21 mouse cellular contexts compared by ENCODE assay signal in genomic region chr12:17350106-17350505, GRCm38 (mm10). TPM values are rescaled to one million over a fixed set of nuclear protein-coding genes. Genes with fewer than 3 reads are reported as not detected.
A peak's percentile ranks its signal among the peaks of the same experiment; 100 is the strongest.
DNase-seq lines count a peak whose midpoint lies in the region; ATAC-seq and TF ChIP-seq lines count a peak whose summit lies in the region.
"Had no signal": no experiment of that assay in that cellular context is flagged by ENCODE, and none has a peak within 500 bp of the region (broad histone marks: within the 10 kb centered on the region; RNA-seq: fewer than 3 reads in every experiment).

No protein-coding gene starts in this region.

- no peak overlapping the region for H3ac ChIP-seq in myocyte (ENCODE audit: control insufficient read depth, insufficient read length)

- no peak overlapping the region for H3K4me2 ChIP-seq in intestine, postnatal 0 days (replicated peaks; ENCODE audit: low read depth)
- no peak overlapping the region for H3K4me2 ChIP-seq in intestine, embryonic 16.5 days (ENCODE audit: low read depth, low read length)
- no peak overlapping the region for H3K4me2 ChIP-seq in midbrain, embryonic 14.5 days (ENCODE audit: low read length)
- no peak overlapping the region for H3K4me2 ChIP-seq in midbrain, embryonic 13.5 days (replicated peaks)
- no peak overlapping the region for H3K4me2 ChIP-seq in myocyte (ENCODE audit: low read depth)

- no peak for TF ChIP-seq POLR2A in MEL (IDR thresholded peaks at IDR 0.05; ENCODE audit: control insufficient read depth in 1 of 2, insufficient read depth in 1 of 2, low read depth in 1 of 2, low read length in 2 of 2, poor library complexity in 1 of 2)
- TF ChIP-seq POLR2A in myocyte (IDR thresholded peaks at IDR 0.05; ENCODE audit: insufficient read length, low read depth), result no peak

- H3K9ac ChIP-seq in intestine, postnatal 0 days (ENCODE audit: low read depth, low read length), result no peak overlapping the region
- H3K9ac ChIP-seq in intestine, embryonic 16.5 days (ENCODE audit: low read depth, low read length), result no peak overlapping the region
- no peak overlapping the region for H3K9ac ChIP-seq in midbrain, embryonic 14.5 days (replicated peaks; ENCODE audit: low read length)
- H3K9ac ChIP-seq in midbrain, embryonic 13.5 days (replicated peaks), result no peak overlapping the region
- no peak overlapping the region for H3K9ac ChIP-seq in MEL (ENCODE audit: control insufficient read depth, low read depth, low read length, poor library complexity, severe bottlenecking)
- H3K9ac ChIP-seq: heart, embryonic 15.5 days; limb, embryonic 12.5 days; lung, embryonic 15.5 days had no signal

- no peak overlapping the region for H3K27ac ChIP-seq in intestine, postnatal 0 days (ENCODE audit: low read depth, low read length)
- no peak overlapping the region for H3K27ac ChIP-seq in intestine, embryonic 16.5 days (ENCODE audit: low read length)
- no peak overlapping the region for H3K27ac ChIP-seq in midbrain, embryonic 14.5 days (replicated peaks; ENCODE audit: low read depth, low read length)
- H3K27ac ChIP-seq in midbrain, embryonic 13.5 days, result no peak overlapping the region
- H3K27ac ChIP-seq in MEL (ENCODE audit: control insufficient read depth, low read depth, low read length), result no peak overlapping the region
- H3K27ac ChIP-seq: heart, embryonic 15.5 days; limb, embryonic 12.5 days; lung, embryonic 15.5 days had no signal

- peak; percentile 31; the same call in 1 of the 2 replicates for TF ChIP-seq CTCF in intestine, postnatal 0 days (IDR thresholded peaks at IDR 0.05; ENCODE audit: low read depth)
- peak in 2 of 3 experiments; percentile 19 to 29; a peak in 2 of 6 replicates for TF ChIP-seq CTCF in MEL (IDR thresholded peaks at IDR 0.05 in 2 of 3, conservative IDR thresholded peaks at IDR 0.05 in 1 of 3; ENCODE audit: control insufficient read depth in 1 of 3, insufficient read depth in 1 of 3, low read depth in 2 of 3, low read length in 3 of 3, poor library complexity in 1 of 3, severe bottlenecking in 1 of 3)

- DNase-seq in midbrain, embryonic 14.5 days, result peak; percentile 7
- DNase-seq in MEL (ENCODE audit: low read depth, low spot score), result peak; percentile 35
- DNase-seq in adrenal gland, postnatal 36 days, result no peak
- DNase-seq: adrenal gland, postnatal 10 days; cerebellum, adult 11-12 months; cerebellum, postnatal 36 days; kidney, postnatal 10 days; right cerebral cortex, postnatal 25 days; thymus, postnatal 25 days had no signal

- no peak for TF ChIP-seq RAD21 in MEL (IDR thresholded peaks at IDR 0.05; ENCODE audit: low read depth, low read length)

- H3K79me2 ChIP-seq in MEL (ENCODE audit: control insufficient read depth, insufficient read depth, low read length, poor library complexity), result peaks cover 27% of the 10 kb centered on the region
- H3K79me2 ChIP-seq in myocyte (ENCODE audit: control insufficient read depth, insufficient read depth), result peaks cover 24% of the 10 kb centered on the region

- peaks cover 23% of the 10 kb centered on the region for H3K36me3 ChIP-seq in intestine, postnatal 0 days (ENCODE audit: control insufficient read depth, insufficient read depth)
- H3K36me3 ChIP-seq in intestine, embryonic 16.5 days (ENCODE audit: control insufficient read depth, insufficient read depth, low read length), result no peaks in the 10 kb centered on the region
- peaks cover 43% of the 10 kb centered on the region for H3K36me3 ChIP-seq in midbrain, embryonic 14.5 days (ENCODE audit: control insufficient read depth, insufficient read depth, low read length)
- H3K36me3 ChIP-seq in midbrain, embryonic 13.5 days, result peaks cover 44% of the 10 kb centered on the region
- H3K36me3 ChIP-seq in MEL (ENCODE audit: control insufficient read depth in 1 of 2, insufficient read depth in 2 of 2, low read length in 2 of 2), result peaks cover 0 to 13% of the 10 kb centered on the region in 2 experiments; a peak in 2 of 4 replicates
- peaks cover 16% of the 10 kb centered on the region for H3K36me3 ChIP-seq in myocyte (ENCODE audit: control insufficient read depth, insufficient read depth)

- H3K27me3 ChIP-seq in intestine, postnatal 0 days (replicated peaks; ENCODE audit: control insufficient read depth, insufficient read depth, low read length), result no peaks in the 10 kb centered on the region
- H3K27me3 ChIP-seq in intestine, embryonic 16.5 days (replicated peaks; ENCODE audit: control insufficient read depth, insufficient read depth, low read length), result no peaks in the 10 kb centered on the region
- no peaks in the 10 kb centered on the region for H3K27me3 ChIP-seq in midbrain, embryonic 14.5 days (ENCODE audit: control insufficient read depth, insufficient read depth, low read length)
- H3K27me3 ChIP-seq in midbrain, embryonic 13.5 days, result no peaks in the 10 kb centered on the region
- H3K27me3 ChIP-seq in MEL (ENCODE audit: control insufficient read depth in 1 of 2, insufficient read depth in 2 of 2, low read length in 2 of 2), result no peaks in the 10 kb centered on the region
- no peaks in the 10 kb centered on the region for H3K27me3 ChIP-seq in myocyte (ENCODE audit: control insufficient read depth, insufficient read depth, insufficient read length)
- H3K27me3 ChIP-seq: heart, embryonic 15.5 days; limb, embryonic 12.5 days; lung, embryonic 15.5 days; megakaryocyte, embryonic 14.5 days had no signal

- no peak for TF ChIP-seq EP300 in MEL (IDR thresholded peaks at IDR 0.05; ENCODE audit: low read depth in 1 of 2, low read length in 2 of 2)

- no peaks in the 10 kb centered on the region for H3K9me3 ChIP-seq in intestine, postnatal 0 days (ENCODE audit: control insufficient read depth)
- H3K9me3 ChIP-seq in intestine, embryonic 16.5 days (ENCODE audit: control insufficient read depth, low read length), result no peaks in the 10 kb centered on the region
- H3K9me3 ChIP-seq in midbrain, embryonic 14.5 days (ENCODE audit: control insufficient read depth, low read length), result no peaks in the 10 kb centered on the region
- H3K9me3 ChIP-seq in midbrain, embryonic 13.5 days, result no peaks in the 10 kb centered on the region
- H3K9me3 ChIP-seq in MEL (replicated peaks; ENCODE audit: insufficient read depth, low read length), result no peaks in the 10 kb centered on the region
- H3K9me3 ChIP-seq: heart, embryonic 15.5 days; limb, embryonic 12.5 days; lung, embryonic 15.5 days; megakaryocyte, embryonic 14.5 days had no signal

- H3K4me1 ChIP-seq in intestine, postnatal 0 days (replicated peaks; ENCODE audit: control insufficient read depth, insufficient read depth, low read length), result no peaks in the 10 kb centered on the region; the same call in 1 of the 2 replicates
- peaks cover 12% of the 10 kb centered on the region for H3K4me1 ChIP-seq in intestine, embryonic 16.5 days (ENCODE audit: control insufficient read depth, insufficient read depth, low read length)
- H3K4me1 ChIP-seq in midbrain, embryonic 14.5 days (ENCODE audit: control insufficient read depth, insufficient read depth, low read length), result peaks cover 11% of the 10 kb centered on the region
- H3K4me1 ChIP-seq in midbrain, embryonic 13.5 days (replicated peaks), result peaks cover 17% of the 10 kb centered on the region
- H3K4me1 ChIP-seq in MEL (ENCODE audit: control insufficient read depth in 1 of 2, insufficient read depth in 2 of 2, low read length in 2 of 2), result peaks cover 3 to 10% of the 10 kb centered on the region in 2 experiments; a peak in 3 of 4 replicates

- no peak for ATAC-seq in intestine, postnatal 0 days
- no peak for ATAC-seq in intestine, embryonic 16.5 days
- no peak for ATAC-seq in midbrain, embryonic 14.5 days (ENCODE audit: low FRiP score, low TSS enrichment)
- ATAC-seq in midbrain, embryonic 13.5 days, result no peak
- no peak for ATAC-seq in megakaryocyte, adult 5-6 weeks (ENCODE audit: poor library complexity, severe bottlenecking)
- ATAC-seq: CD4-positive, CD25-positive, alpha-beta regulatory T cell, adult 4 months; forebrain, embryonic 14.5 days had no signal

- H3K4me3 ChIP-seq in intestine, postnatal 0 days (ENCODE audit: low read depth, low read length), result no peak overlapping the region
- H3K4me3 ChIP-seq in intestine, embryonic 16.5 days (ENCODE audit: low read length), result no peak overlapping the region
- H3K4me3 ChIP-seq in midbrain, embryonic 14.5 days (replicated peaks; ENCODE audit: low read depth, low read length), result no peak overlapping the region
- no peak overlapping the region for H3K4me3 ChIP-seq in midbrain, embryonic 13.5 days (replicated peaks)
- H3K4me3 ChIP-seq in MEL (ENCODE audit: control insufficient read depth in 1 of 2, insufficient read depth in 1 of 2, low read depth in 2 of 2, low read length in 2 of 2) (no peak overlapping the region), myocyte (peak overlapping the region; percentile 94)
- H3K4me3 ChIP-seq: limb, embryonic 12.5 days had no signal

TF ChIP-seq in myocyte, 11 proteins besides CTCF, POLR2A, EP300 and RAD21 (continues in another document):
- TF ChIP-seq REST (IDR thresholded peaks at IDR 0.05; ENCODE audit: insufficient read depth, insufficient read length) (no peak), CEBPB (IDR thresholded peaks at IDR 0.05; ENCODE audit: insufficient read depth, poor library complexity, severe bottlenecking) (no peak)

RNA-seq across cellular contexts. Expression of gene Nol10, which starts 1.8 kb away (rescaled TPM):
- 5.2 and 5.3 TPM in 2 replicates for polyA plus RNA-seq in intestine, postnatal 0 days (2015; fragmentation: Nextera tagmentation; extraction: Ambion mirVana)
- 13.3 and 14.5 TPM in 2 replicates for polyA plus RNA-seq in intestine, embryonic 16.5 days (2015; fragmentation: Nextera tagmentation; extraction: Ambion mirVana)
- polyA plus RNA-seq in midbrain, embryonic 14.5 days (2014; fragmentation: Nextera tagmentation; extraction: Ambion mirVana), result 16.6 and 21.7 TPM in 2 replicates
- 24.5 and 24.6 TPM in 2 replicates for polyA plus RNA-seq in midbrain, embryonic 13.5 days (2015; fragmentation: Nextera tagmentation; extraction: Ambion mirVana)
- total RNA-seq in MEL (2012; rRNA removed), result 19.2 and 21.6 TPM in 2 replicates
- 100 to 1,000 TPM in 1 of 2 experiments, 10 to 100 TPM in 1; 44.2 to 128 TPM for polyA plus RNA-seq in MEL (2012; ENCODE audit: insufficient read depth in 1 of 2, insufficient read length in 2 of 2, low read depth in 1 of 2, low replicate concordance in 2 of 2, missing spikeins in 1 of 2)
- polyA plus RNA-seq in myocyte (2012; fragmentation: generic; extraction: Trizol), result 13.2 TPM
- 10 to 100 TPM; 17.1 to 21.6 TPM for total RNA-seq in adrenal gland, postnatal 36 days (2021)
- total RNA-seq in megakaryocyte, adult 5-6 weeks (2015), result 7.0 and 10.6 TPM in 2 replicates
- 5.9 and 6.0 TPM in 2 replicates for total RNA-seq in megakaryocyte, adult 5-6 weeks (2017)

RNA-seq across cellular contexts. Expression of gene Atp6v1c2, which starts 20.9 kb away (rescaled TPM):
- not detected in 2 replicates for polyA plus RNA-seq in intestine, postnatal 0 days (2015; fragmentation: Nextera tagmentation; extraction: Ambion mirVana)
- polyA plus RNA-seq in intestine, embryonic 16.5 days (2015; fragmentation: Nextera tagmentation; extraction: Ambion mirVana), result 0.18 TPM in 1 of 2 replicates, not detected in the other
- 0.33 and 0.46 TPM in 2 replicates for polyA plus RNA-seq in midbrain, embryonic 14.5 days (2014; fragmentation: Nextera tagmentation; extraction: Ambion mirVana)
- 0.36 and 0.62 TPM in 2 replicates for polyA plus RNA-seq in midbrain, embryonic 13.5 days (2015; fragmentation: Nextera tagmentation; extraction: Ambion mirVana)
- not detected in 2 replicates for total RNA-seq in MEL (2012; rRNA removed)
- polyA plus RNA-seq in MEL (2012; ENCODE audit: insufficient read depth in 1 of 2, insufficient read length in 2 of 2, low read depth in 1 of 2, low replicate concordance in 2 of 2, missing spikeins in 1 of 2) (not detected), myocyte (2012; fragmentation: generic; extraction: Trizol) (7.2 TPM)
- 1 to 10 TPM; 1.5 to 2.2 TPM for total RNA-seq in adrenal gland, postnatal 36 days (2021)
- not detected in 2 replicates for total RNA-seq in megakaryocyte, adult 5-6 weeks (2015)
- not detected in 2 replicates for total RNA-seq in megakaryocyte, adult 5-6 weeks (2017)
- total RNA-seq: granulocyte monocyte progenitor cell, adult 5-6 weeks had no signal
- polyA plus RNA-seq: CD4-positive, CD25-positive, alpha-beta regulatory T cell, adult 4 months had no signal

Comparison
In these comparisons a context has a peak if more than half of its experiments do, and no peak if none do; other contexts are left out.
1. DNase-seq: peak in midbrain, embryonic 14.5 days (single experiment) and MEL (single experiment); none in adrenal gland, postnatal 36 days (0 of 2).